Mouse (Mus musculus) hindbrain, embryonic 16.5 days (tissue): ENCODE measurements around the gene Fiz1. TPM values are rescaled to one million over a fixed set of nuclear protein-coding genes. Genes with fewer than 3 reads are reported as not detected.
"Not testable (repeated sequence)": the region's sequence is repeated elsewhere in the genome, so short reads cannot be mapped to it uniquely, and the experiment has no call there.

ENCODE experiments used
- ATAC-seq: fragments of 200-750 bp; cut with Nextera tagmentation; 2 replicates; pipeline ENCODE4 v1.8.0; 2017; ENCODE audit warnings: moderate TSS enrichment, moderate library complexity
- H3K27ac ChIP-seq: fragments of 300-500 bp; sonication (generic); 2 replicates; pipeline ENCODE4 v1.5.1; 2014; ENCODE audit warnings: low read depth, mild to moderate bottlenecking, control low read depth, low read length, moderate library complexity
- H3K27me3 ChIP-seq: fragments of 300-500 bp; sonication (generic); replicated peaks from 2 replicates; pipeline ENCODE4 v1.6.1; 2014; ENCODE audit warnings: low read length; ENCODE audit not compliant: control insufficient read depth, insufficient read depth
- H3K36me3 ChIP-seq: fragments of 300-500 bp; sonication (generic); 2 replicates; pipeline ENCODE4 v1.6.1; 2014; ENCODE audit warnings: mild to moderate bottlenecking, low read length, moderate library complexity, mixed read lengths; ENCODE audit not compliant: control insufficient read depth, insufficient read depth
- H3K4me1 ChIP-seq: fragments of 300-500 bp; sonication (generic); 2 replicates; pipeline ENCODE4 v1.6.1; 2014; ENCODE audit warnings: low read depth, low read length; ENCODE audit not compliant: control insufficient read depth, insufficient read depth
- H3K4me2 ChIP-seq: fragments of 300-500 bp; sonication (generic); 2 replicates; pipeline ENCODE4 v1.6.1; 2014; ENCODE audit warnings: mild to moderate bottlenecking, low read length, control low read depth, moderate library complexity
- H3K4me3 ChIP-seq: fragments of 300-500 bp; sonication (generic); 2 replicates; pipeline ENCODE4 v1.5.1; 2014; ENCODE audit warnings: mild to moderate bottlenecking, low read length, control low read depth, moderate library complexity
- H3K9ac ChIP-seq: fragments of 300-500 bp; sonication (generic); 2 replicates; pipeline ENCODE4 v1.6.1; 2014; ENCODE audit warnings: low read depth, mild to moderate bottlenecking, control low read depth, low read length, moderate library complexity
- H3K9me3 ChIP-seq: fragments of 300-500 bp; sonication (generic); 2 replicates; pipeline ENCODE4 v1.6.1; 2014; ENCODE audit warnings: mild to moderate bottlenecking, low read length, moderate library complexity; ENCODE audit not compliant: control insufficient read depth
- WGBS: fragments of 180-500 bp; shearing (Covaris S2); extraction: QIAGEN DNeasy Blood & Tissue Kit; methylation state at CpG from one replicate; pipeline ENCODE4 v1.1.7; 2014; 5-methylcytosine and 5-hydroxymethylcytosine counted together
- polyA plus RNA-seq: library from polyadenylated mRNA; unstranded; fragments of >200 nt; fragmentation: Nextera tagmentation; extraction: Ambion mirVana; gene quantifications from 2 replicates; pipeline ENCODE4 v1.2.1, GENCODE M21; 2015

Fiz1 gene
- polyA plus RNA-seq, 1 experiment from 2014 or later: 28.8 TPM

DNA sequence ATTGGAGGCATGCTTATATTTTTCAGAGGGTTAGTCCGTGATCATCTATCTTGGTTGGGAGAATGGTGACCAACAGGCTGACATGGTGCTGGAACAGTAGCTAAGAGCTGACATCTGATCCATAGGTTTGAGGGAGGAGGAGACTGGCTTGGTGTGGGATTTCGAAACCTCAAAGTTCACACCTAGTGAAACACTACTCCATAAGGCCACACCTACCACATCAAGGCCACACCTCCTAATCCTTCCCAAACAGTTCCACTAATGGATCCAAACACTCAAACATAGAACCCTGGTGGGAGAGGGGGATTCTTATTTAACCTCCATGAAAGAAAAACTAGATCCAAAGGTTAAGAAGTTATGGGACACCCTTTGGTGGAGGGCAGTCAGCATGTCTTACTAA is 2.4 kb upstream of the Fiz1 start:
- H3K4me2 ChIP-seq: no peak overlapping the region
- H3K27me3 ChIP-seq: no peaks in the 10 kb centered on the region
- ATAC-seq: no peak
- peaks cover 19% of the 10 kb centered on the region for H3K4me1 ChIP-seq
- WGBS: 100% methylated on average over 2 of the region's 2 CpGs
- H3K36me3 ChIP-seq: peaks cover 5% of the 10 kb centered on the region
- H3K9ac ChIP-seq: no peak overlapping the region
- H3K4me3 ChIP-seq: no peak overlapping the region
- no peak overlapping the region for H3K27ac ChIP-seq
- no peaks in the 10 kb centered on the region for H3K9me3 ChIP-seq

DNA sequence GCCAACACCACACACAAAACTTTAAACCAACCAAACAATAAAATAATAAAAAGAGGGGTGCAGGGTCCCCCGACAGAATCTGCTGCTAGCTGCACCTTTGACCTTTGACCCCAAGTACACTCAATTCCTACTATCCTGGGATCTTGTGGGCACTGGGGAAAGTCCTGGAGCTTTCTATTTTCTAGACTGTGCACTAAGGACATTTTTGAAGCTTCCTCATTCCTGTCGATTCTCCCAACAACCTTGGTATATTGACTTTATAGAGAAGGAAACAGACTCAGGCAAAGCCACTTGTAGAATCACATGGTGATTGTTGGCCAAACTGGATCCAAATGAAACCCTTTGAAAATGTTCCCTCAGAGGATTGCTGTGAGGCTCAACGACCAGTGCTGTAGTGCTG is 1.6 kb upstream of the Fiz1 start:
- Histone ChIP-seq H3K4me2 (peak overlapping the region; percentile 63), H3K4me3 (peak overlapping the region; percentile 51), H3K27me3 (no peaks in the 10 kb centered on the region), H3K27ac (peak overlapping the region; percentile 98), H3K9me3 (no peaks in the 10 kb centered on the region), H3K9ac (peak overlapping the region; percentile 64), H3K36me3 (peaks cover 13% of the 10 kb centered on the region), H3K4me1 (peaks cover 12% of the 10 kb centered on the region)
- no peak for ATAC-seq
- WGBS: 65% methylated on average over 3 of the region's 3 CpGs

DNA sequence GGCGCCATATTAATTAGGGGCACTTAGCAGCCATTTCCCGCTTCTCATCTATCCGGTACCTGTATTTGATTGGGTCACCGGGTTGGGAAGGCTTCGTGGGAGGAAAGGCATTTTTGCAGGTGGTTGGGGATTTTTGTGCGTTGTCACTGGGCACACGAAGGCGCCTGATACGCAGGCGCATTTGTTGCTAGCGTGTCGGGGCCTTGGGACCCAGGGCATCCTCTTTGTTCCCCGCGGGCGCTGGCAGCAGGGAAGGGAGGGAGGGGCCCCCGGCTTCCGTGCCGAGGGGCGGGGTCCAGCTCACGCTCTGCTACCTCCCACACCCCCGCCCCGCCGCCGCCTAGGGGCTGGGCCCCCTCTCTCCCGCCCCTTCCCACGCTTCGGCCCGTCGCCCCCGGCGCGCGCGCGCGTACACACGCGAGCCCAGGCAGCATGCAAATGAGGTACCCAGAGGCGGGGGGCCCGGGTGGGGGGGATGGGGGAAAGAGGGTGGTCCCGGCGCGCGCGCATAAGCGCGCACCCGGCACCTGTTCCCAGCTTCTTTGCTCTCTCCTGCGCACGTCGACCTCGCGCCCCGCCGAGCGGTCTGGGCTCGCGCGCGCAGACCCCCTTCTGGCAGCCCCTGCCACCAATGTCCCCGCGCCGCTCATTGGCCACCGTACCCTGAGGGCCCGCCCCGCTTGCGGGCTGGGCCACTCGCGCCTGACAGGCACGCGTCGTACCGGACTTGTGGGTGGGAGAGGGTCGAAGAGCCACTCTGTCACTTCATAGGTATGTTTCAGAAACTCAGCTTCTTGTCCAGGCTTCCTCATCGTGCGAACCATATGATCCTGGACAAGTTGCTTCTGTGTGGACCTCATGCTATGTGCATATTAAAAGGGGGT is 863 bp upstream of the Fiz1 start, which contains the start of gene Gm44973:
TSS of gene Gm44973 (plus strand) at position 379 of the 884 bp plus-strand sequence.
- Histone ChIP-seq H3K9ac (peak within 1 kb of the TSS; percentile 66), H3K4me1 (peaks cover 10% of the 10 kb centered on the region), H3K27me3 (no peaks in the 10 kb centered on the region), H3K4me3 (peak within 1 kb of the TSS; percentile 51), H3K9me3 (no peaks in the 10 kb centered on the region), H3K27ac (peak within 1 kb of the TSS; percentile 98), H3K36me3 (peaks cover 18% of the 10 kb centered on the region), H3K4me2 (peak within 1 kb of the TSS; percentile 67)
- WGBS: under 1% methylated on average over 67 of the region's 76 CpGs
- ATAC-seq: peak; percentile 76

DNA sequence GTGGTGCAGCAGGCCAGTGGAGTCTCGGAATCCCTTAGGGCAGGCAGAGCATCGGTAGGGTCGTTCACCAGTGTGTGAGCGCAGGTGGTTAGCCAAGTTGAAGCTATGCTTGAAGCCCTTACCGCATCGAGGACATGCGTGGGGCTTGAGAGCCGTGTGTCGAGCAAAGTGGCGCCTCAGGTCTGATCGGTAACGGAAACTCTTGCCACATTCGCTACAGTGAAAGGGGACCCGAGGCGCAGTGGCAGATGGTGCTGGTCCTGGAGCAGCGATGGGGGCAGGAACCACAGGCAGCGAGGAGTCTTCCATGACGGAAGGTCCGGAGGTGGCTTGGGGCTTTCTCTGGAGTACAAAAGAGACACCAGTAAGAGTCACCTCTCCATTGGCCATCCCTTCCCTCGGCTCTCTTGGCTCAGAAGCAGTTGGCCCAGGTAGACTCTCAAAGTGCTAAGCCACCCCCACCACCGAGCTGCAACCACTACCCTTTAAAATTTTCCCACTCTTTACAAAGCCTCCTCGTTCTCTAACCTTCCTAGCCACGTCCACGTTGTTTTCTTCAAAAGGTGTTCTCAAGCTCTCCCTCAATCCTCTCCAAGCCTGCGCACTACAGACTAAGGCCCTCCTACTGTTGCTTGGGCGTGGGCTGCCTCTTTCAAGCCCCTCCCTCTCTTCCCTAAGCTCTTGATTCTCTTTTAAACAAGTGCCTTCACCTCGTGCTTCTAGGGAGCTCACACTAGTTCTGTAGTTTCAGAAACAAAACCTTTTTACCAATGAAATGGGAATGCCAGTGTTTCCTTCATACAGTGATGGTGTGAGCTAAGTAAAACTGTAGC is 1.6 kb downstream of the Fiz1 start:
- Histone ChIP-seq H3K4me2 (no peak overlapping the region), H3K27ac (no peak overlapping the region), H3K36me3 (peaks cover 40% of the 10 kb centered on the region), H3K9me3 (no peaks in the 10 kb centered on the region), H3K4me1 (peaks cover 8% of the 10 kb centered on the region), H3K9ac (no peak overlapping the region), H3K27me3 (no peaks in the 10 kb centered on the region), H3K4me3 (no peak overlapping the region)
- WGBS: 92% methylated on average over 27 of the region's 27 CpGs
- ATAC-seq: no peak

DNA sequence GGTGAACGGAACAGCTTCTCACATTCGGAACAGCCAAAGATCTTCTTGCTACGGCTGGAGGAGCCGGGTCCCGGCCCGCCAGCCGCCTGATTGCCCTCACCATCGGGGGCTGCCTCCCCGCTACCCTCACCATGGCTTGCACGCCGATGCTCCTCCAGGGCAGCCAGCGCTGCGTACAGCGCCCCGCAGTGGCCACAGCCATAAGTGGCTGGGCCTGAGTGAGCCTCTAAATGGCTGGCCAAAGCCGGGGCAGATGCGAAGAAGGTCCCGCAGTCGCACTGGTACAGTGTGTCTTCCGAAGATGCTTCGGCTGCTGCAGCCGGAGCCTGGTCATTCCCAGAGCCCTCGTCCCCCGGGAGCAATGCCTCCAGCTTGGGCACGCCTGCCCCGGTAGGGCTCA is 6.3 kb downstream of the Fiz1 start:
- Histone ChIP-seq H3K27me3 (no peaks in the 10 kb centered on the region), H3K4me3 (no peak overlapping the region), H3K4me2 (no peak overlapping the region), H3K27ac (no peak overlapping the region), H3K9ac (no peak overlapping the region), H3K4me1 (no peaks in the 10 kb centered on the region), H3K36me3 (peaks cover 51% of the 10 kb centered on the region), H3K9me3 (no peaks in the 10 kb centered on the region)
- no peak for ATAC-seq
- 96% methylated on average over 25 of the region's 26 CpGs for WGBS

DNA sequence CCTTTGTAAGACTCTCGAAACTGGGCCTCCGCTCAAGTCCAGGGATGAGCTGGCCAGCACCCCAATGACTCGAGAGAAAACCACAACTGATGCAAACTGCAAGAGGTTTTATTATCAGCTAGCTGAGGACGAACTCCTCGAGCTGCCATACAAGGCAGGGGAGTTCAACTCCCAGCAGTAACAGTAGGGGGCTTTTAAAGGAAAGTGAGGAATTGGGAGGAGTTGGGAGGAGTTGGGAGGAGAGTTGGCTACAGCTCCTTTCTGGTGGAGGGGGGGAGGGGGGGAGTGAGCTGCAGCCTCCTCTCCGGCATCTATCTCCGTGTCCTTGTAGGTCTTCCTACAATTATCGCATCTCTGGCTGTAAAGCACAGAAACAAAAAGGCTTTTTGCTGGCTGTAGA is 11.6 kb downstream of the Fiz1 start:
- not testable (repeated sequence) for H3K4me3 ChIP-seq, H3K27ac ChIP-seq, H3K27me3 ChIP-seq, H3K9me3 ChIP-seq, H3K9ac ChIP-seq, H3K4me2 ChIP-seq, H3K4me1 ChIP-seq, ATAC-seq
- 63% methylated on average over 8 of the region's 8 CpGs for WGBS
- H3K36me3 ChIP-seq: peaks cover 11% of the 10 kb centered on the region; the same call in 1 of the 2 replicates

DNA sequence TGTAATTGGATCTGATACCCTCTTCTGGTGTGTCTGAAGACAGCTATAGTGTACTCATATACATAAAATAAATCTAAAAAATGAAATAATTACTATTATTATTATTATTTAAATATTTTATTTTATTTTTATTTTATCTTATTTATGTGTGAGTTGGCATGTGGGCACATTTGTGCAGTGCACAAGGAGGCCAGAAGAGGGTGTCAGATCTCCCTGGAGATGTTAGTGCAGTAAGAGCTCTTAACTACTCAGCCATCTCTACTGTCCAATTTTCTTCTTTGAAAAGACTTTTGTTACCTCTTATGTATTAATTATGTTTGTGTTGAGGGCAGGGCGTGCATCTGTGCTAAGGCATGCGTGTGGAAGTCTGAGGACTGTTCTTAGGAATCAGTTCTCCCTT is 14.6 kb downstream of the Fiz1 start:
- no peak overlapping the region for H3K4me2 ChIP-seq
- no peak overlapping the region for H3K27ac ChIP-seq
- no peak overlapping the region for H3K9ac ChIP-seq
- no peaks in the 10 kb centered on the region for H3K36me3 ChIP-seq
- no peaks in the 10 kb centered on the region for H3K9me3 ChIP-seq
- no peak overlapping the region for H3K4me3 ChIP-seq
- peaks cover 11% of the 10 kb centered on the region for H3K4me1 ChIP-seq
- WGBS: 65% methylated on average over 2 of the region's 2 CpGs
- no peak for ATAC-seq
- no peaks in the 10 kb centered on the region for H3K27me3 ChIP-seq

DNA sequence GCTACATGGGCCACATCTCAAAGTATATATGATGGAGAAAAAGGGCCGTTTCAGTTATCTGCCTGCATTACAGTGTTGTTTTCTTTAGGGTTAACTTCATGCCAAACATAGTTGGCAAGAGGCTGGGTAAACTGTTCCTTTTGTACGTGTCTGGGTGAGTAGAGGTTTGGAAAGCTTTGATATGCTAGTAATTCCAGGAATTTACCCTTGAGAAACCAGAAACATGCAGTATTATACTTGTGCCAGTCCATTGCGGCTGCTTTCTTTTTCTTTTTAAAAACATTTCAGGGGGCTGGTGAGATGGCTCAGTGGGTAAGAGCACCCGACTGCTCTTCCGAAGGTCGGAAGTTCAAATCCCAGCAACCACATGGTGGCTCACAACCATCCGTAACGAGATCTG is 17.6 kb downstream of the Fiz1 start:
- H3K9me3 ChIP-seq: 0 out of 2 replicates have a peak, but pooled peaks cover 3% of the 10 kb centered on the region
- peak overlapping the region; percentile 56 for H3K4me3 ChIP-seq
- ATAC-seq: no peak
- H3K4me1 ChIP-seq: peaks cover 29% of the 10 kb centered on the region
- H3K36me3 ChIP-seq: peaks cover 12% of the 10 kb centered on the region
- H3K27ac ChIP-seq: peak overlapping the region; percentile 86; the same call in 1 of the 2 replicates
- no peaks in the 10 kb centered on the region for H3K27me3 ChIP-seq
- peak overlapping the region; percentile 93 for H3K4me2 ChIP-seq
- WGBS: 69% methylated on average over 6 of the region's 8 CpGs
- H3K9ac ChIP-seq: peak overlapping the region; percentile 94
